Mouse (Mus musculus) embryo, embryonic 9.5 days (tissue): ENCODE data around the gene Dkk3.

Experiments used
- DNase-seq: peaks from one replicate; pipeline ENCODE4 v3.0.0-alpha.2; 2017; ENCODE audit errors: extremely low spot score

Dkk3 gene

DNA sequence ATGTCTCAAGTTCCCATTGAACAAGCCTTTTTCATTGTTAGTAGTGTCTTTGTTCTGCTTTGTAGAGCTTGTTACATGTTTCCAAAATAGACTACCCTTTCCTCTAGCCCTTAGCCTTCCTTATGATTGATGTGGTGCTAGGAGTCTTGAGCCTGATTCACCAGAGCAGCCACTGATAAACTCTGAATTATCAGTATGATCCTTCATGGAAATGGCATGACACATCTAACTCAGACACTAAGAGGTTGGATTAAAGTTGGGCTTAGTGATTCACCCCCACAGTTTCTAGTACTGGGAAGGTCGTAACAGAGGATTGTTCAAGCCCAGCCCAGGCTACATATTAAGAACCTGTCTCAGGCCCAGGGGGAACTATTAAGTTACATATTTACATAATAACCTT lies 76.2 kb downstream of the Dkk3 start:
- no peak for DNase-seq

DNA sequence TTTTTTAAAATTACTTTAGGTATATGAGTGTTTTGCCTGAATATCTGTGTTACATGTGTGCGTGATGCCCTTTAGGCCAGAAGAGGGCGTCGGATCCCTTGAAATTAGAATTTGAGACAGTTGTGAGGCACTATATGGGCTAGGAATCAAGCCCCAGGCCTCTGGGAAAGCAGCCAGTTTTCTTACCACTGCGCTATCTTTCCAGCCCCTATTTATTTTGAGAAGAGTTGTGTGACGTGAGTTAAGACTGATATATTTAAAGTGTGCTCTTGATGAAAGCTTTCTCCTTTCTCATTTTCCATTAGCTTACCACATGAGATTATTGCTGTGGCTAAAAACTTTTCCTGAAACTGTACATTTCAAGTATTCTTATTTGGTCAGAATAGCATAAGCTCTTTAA lies 84.0 kb downstream of the Dkk3 start:
- no peak for DNase-seq
